Mouse (Mus musculus) bone marrow macrophage, adult 2 months (primary cell): ENCODE results near the gene Ubr2. TPM values are rescaled to one million over a fixed set of nuclear protein-coding genes. Genes with fewer than 3 reads are reported as not detected.

Source experiments
- H3K27ac ChIP-seq: 2 replicates; pipeline ENCODE4 v1.5.1; 2012; ENCODE audit warnings: low read depth, low read length; ENCODE audit not compliant: insufficient read depth
- H3K4me1 ChIP-seq: 2 replicates; pipeline ENCODE4 v1.6.1; 2012; ENCODE audit warnings: low read length; ENCODE audit not compliant: control insufficient read depth, insufficient read depth
- H3K4me3 ChIP-seq: 2 replicates; pipeline ENCODE4 v1.5.1; 2012; ENCODE audit warnings: mild to moderate bottlenecking, low read length, moderate library complexity; ENCODE audit not compliant: insufficient read depth
- CTCF ChIP-seq: IDR thresholded peaks from 2 replicates; pipeline ENCODE4 v1.5.1; 2012; ENCODE audit warnings: low read depth, mild to moderate bottlenecking, low read length, moderate library complexity
- POLR2A ChIP-seq: IDR thresholded peaks from 2 replicates; pipeline ENCODE4 v1.6.1; 2012; ENCODE audit warnings: mild to moderate bottlenecking, low read depth, low read length, borderline replicate concordance
- polyA plus RNA-seq: library from polyadenylated mRNA; stranded (reverse); fragments of >200 nt; gene quantifications from 2 replicates; pipeline ENCODE4 v1.2.4, GENCODE M21; 2012; ENCODE audit not compliant: missing spikeins, insufficient read depth, insufficient read length

The Ubr2 gene
- polyA plus RNA-seq, 1 experiment: 53.7 TPM

DNA sequence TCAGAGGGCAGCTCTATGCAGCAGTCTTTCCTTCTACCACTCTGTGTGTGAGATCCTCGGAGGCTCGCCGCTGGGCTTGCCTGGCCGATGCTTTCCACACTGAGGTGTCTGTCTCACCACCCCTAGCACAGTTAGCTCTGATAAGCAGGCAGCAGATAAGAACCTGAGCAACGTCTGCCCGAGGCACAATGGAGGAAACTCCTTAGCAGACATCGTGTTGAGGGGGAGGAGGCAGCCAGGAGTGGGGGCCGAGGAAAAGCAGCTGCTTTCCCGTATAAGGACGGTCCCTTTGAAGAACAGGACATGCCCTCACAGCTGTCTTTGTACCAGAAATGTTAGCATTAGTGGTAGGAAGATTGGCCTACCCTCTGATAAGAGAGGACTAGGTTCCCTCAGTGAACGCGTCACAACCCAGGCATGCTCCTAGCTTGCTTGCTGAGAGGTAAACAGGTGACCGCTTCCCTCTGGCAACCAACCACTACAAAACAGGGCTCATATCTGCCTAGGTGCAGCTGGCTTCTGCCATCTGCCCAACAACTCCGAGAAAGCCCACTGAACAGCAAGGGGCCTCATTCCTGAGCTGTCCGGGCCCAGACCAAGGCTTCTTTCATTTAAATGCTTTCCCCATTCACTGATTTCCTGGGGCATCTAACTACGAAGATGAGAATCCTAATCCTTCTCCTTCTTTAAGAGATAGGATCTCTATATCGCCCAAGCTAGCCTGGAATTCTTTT lies 124.3 kb downstream of the Ubr2 start:
- TF ChIP-seq CTCF (no peak), POLR2A (no peak)
- H3K4me1 ChIP-seq: peaks cover 17% of the 10 kb centered on the region
- H3K27ac ChIP-seq: no peak overlapping the region
- H3K4me3 ChIP-seq: no peak overlapping the region

- peaks cover 18% of the 10 kb centered on the region for H3K4me1 ChIP-seq
- no peak overlapping the region for H3K4me3 ChIP-seq
- TF ChIP-seq POLR2A (no peak), CTCF (no peak)
- no peak overlapping the region for H3K27ac ChIP-seq
Observed at GRCm38 (mm10) chr17:46885218-46885909, 125.0 kb downstream of the Ubr2 start.

- no peak for TF ChIP-seq POLR2A
- TF ChIP-seq CTCF: no peak
- Histone ChIP-seq H3K4me3 (no peak overlapping the region), H3K27ac (no peak overlapping the region), H3K4me1 (peaks cover 18% of the 10 kb centered on the region)
Observed at GRCm38 (mm10) chr17:46884766-46885165, 125.6 kb downstream of the Ubr2 start.

GRCm38 (mm10) chr17:46883107-46883506 lies 127.2 kb downstream of the Ubr2 start:
- H3K4me3 ChIP-seq: no peak overlapping the region
- H3K4me1 ChIP-seq: peaks cover 27% of the 10 kb centered on the region
- H3K27ac ChIP-seq: no peak overlapping the region
- no peak for TF ChIP-seq CTCF
- no peak for TF ChIP-seq POLR2A

GRCm38 (mm10) chr17:46881728-46882127 lies 128.6 kb downstream of the Ubr2 start:
- no peak overlapping the region for H3K27ac ChIP-seq
- peaks cover 37% of the 10 kb centered on the region for H3K4me1 ChIP-seq
- H3K4me3 ChIP-seq: no peak overlapping the region
- TF ChIP-seq POLR2A (no peak), CTCF (no peak)

DNA sequence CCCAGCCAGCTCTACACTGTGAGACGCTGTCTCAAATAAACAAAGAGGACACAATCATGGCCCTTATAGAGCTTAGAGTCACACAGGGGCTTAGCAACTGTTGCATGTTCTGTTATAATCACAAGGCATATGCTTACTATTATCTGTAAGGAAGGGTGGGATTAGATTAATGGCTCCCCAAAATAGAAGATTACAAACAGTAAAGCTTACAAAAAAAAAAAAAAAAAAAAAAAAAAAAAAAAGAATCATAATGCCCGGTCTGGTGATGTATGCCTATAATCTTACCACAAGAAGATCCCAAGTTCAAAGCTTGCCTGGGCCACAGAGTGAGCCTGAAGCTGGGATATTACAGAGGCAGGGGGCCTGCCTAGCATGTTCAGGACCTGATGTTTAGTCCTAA lies 130.0 kb downstream of the Ubr2 start:
- Histone ChIP-seq H3K27ac (peak overlapping the region; percentile 56), H3K4me3 (no peak overlapping the region), H3K4me1 (peaks cover 46% of the 10 kb centered on the region)
- TF ChIP-seq POLR2A: no peak
- TF ChIP-seq CTCF: no peak

GRCm38 (mm10) chr17:46879841-46880311 lies 130.5 kb downstream of the Ubr2 start:
- TF ChIP-seq POLR2A (no peak), CTCF (no peak)
- no peak overlapping the region for H3K4me3 ChIP-seq
- H3K27ac ChIP-seq: peak overlapping the region; percentile 56
- H3K4me1 ChIP-seq: peaks cover 50% of the 10 kb centered on the region

Other genes with a start within 250 kb of the Ubr2 start
- gene Ptcra, start 246.8 kb downstream of the Ubr2 start, polyA plus RNA-seq: not detected in 2 replicates
- 6.1 and 7.2 TPM in 2 replicates for gene 2310039H08Rik, start 237.9 kb downstream of the Ubr2 start, polyA plus RNA-seq
- gene Rpl7l1, start 227.9 kb downstream of the Ubr2 start, polyA plus RNA-seq: 75.3 and 83.5 TPM in 2 replicates
- 11.3 and 11.8 TPM in 2 replicates for gene Bicral, start 152.1 kb downstream of the Ubr2 start, polyA plus RNA-seq
- gene Tbcc, start 119.9 kb downstream of the Ubr2 start, polyA plus RNA-seq: 11.4 and 13.6 TPM in 2 replicates
- gene Prph2, start 100.1 kb downstream of the Ubr2 start, polyA plus RNA-seq: not detected in 2 replicates